Mouse (Mus musculus) megakaryocyte, embryonic 14.5 days (primary cell): ENCODE data around the gene Ccdc60.

ENCODE experiments used
- FLI1 ChIP-seq: IDR thresholded peaks from 2 replicates; pipeline ENCODE4 v1.6.1; 2012; ENCODE audit warnings: low read length, inconsistent platforms, mixed read lengths
- GATA1 ChIP-seq: IDR thresholded peaks from 3 replicates; pipeline ENCODE4 v1.6.1; 2012; ENCODE audit warnings: mixed read lengths, low read length, inconsistent platforms, borderline replicate concordance

- TF ChIP-seq FLI1 (no peak), GATA1 (no peak)
Measured at GRCm38 (mm10) chr5:116278436-116278918, 10.3 kb downstream of the Ccdc60 start.
